ENCODE assay signal across 9 mouse cellular contexts in genomic region chr12:86212693-86213470, GRCm38 (mm10). TPM values are rescaled to one million over a fixed set of nuclear protein-coding genes. Genes with fewer than 3 reads are reported as not detected.
DNase-seq lines count a peak whose midpoint lies in the region; ATAC-seq and TF ChIP-seq lines count a peak whose summit lies in the region.
"Had no signal": no experiment of that assay in that cellular context is flagged by ENCODE, and none has a peak within 500 bp of the region (broad histone marks: within the 10 kb centered on the region; RNA-seq: fewer than 3 reads in every experiment).

No protein-coding gene starts in this region.

- TF ChIP-seq EP300 in MEL (IDR thresholded peaks at IDR 0.05; ENCODE audit: low read depth in 1 of 2, low read length in 2 of 2): no peak

- WGBS in kidney, embryonic 14.5 days: 41% methylated on average over 15 of the region's 15 CpGs
- WGBS in midbrain, postnatal 0 days: 23% methylated on average over 15 of the region's 15 CpGs

- no peak overlapping the region for H3K9ac ChIP-seq in kidney, embryonic 14.5 days (ENCODE audit: low read depth, low read length)
- H3K9ac ChIP-seq in MEL (ENCODE audit: control insufficient read depth, low read depth, low read length, poor library complexity, severe bottlenecking): no peak overlapping the region
- H3K9ac ChIP-seq in midbrain, postnatal 0 days (replicated peaks; ENCODE audit: low read length, poor library complexity, severe bottlenecking): no peak overlapping the region
- H3K9ac ChIP-seq: limb, embryonic 15.5 days had no signal

- H3K36me3 ChIP-seq in kidney, embryonic 14.5 days (ENCODE audit: control insufficient read depth, insufficient read depth, low read length): no peaks in the 10 kb centered on the region
- no peaks in the 10 kb centered on the region for H3K36me3 ChIP-seq in MEL (ENCODE audit: control insufficient read depth in 1 of 2, insufficient read depth in 2 of 2, low read length in 2 of 2)
- no peaks in the 10 kb centered on the region for H3K36me3 ChIP-seq in midbrain, postnatal 0 days (ENCODE audit: insufficient read depth, low read length)
- H3K36me3 ChIP-seq: limb, embryonic 15.5 days had no signal

- H3K4me1 ChIP-seq in kidney, embryonic 14.5 days (ENCODE audit: control insufficient read depth, insufficient read depth, low read length): peaks cover 6% of the 10 kb centered on the region; the same call in 1 of the 2 replicates
- H3K4me1 ChIP-seq in MEL (ENCODE audit: control insufficient read depth in 1 of 2, insufficient read depth in 2 of 2, low read length in 2 of 2): no peaks in the 10 kb centered on the region
- peaks cover 7% of the 10 kb centered on the region; the same call in 1 of the 2 replicates for H3K4me1 ChIP-seq in midbrain, postnatal 0 days (ENCODE audit: insufficient read depth, low read length)
- H3K4me1 ChIP-seq: limb, embryonic 15.5 days had no signal

- H3K4me3 ChIP-seq in kidney, embryonic 14.5 days (ENCODE audit: low read length): no peak overlapping the region
- no peak overlapping the region for H3K4me3 ChIP-seq in MEL (ENCODE audit: control insufficient read depth in 1 of 2, insufficient read depth in 1 of 2, low read depth in 2 of 2, low read length in 2 of 2)
- no peak overlapping the region for H3K4me3 ChIP-seq in midbrain, postnatal 0 days (ENCODE audit: low read depth, low read length)
- H3K4me3 ChIP-seq in left cerebral cortex, adult 2 months: no peak overlapping the region
- H3K4me3 ChIP-seq: limb, embryonic 15.5 days had no signal

- peak; percentile 61 for DNase-seq in kidney, adult 18-20 months
- DNase-seq in MEL (ENCODE audit: low read depth, low spot score): peak; percentile 64
- peak; percentile 42 to 85 for DNase-seq in kidney, postnatal 36 days
- DNase-seq in midbrain, postnatal 0 days (ENCODE audit: low spot score): peak; percentile 45
- no peak for DNase-seq in left cerebral cortex, adult 2 months (ENCODE audit: extremely low spot score in 1 of 2, low spot score in 2 of 2)
- no peak for DNase-seq in frontal cortex, postnatal 10 days (ENCODE audit: low spot score in 2 of 2)

- TF ChIP-seq CTCF in MEL (IDR thresholded peaks at IDR 0.05 in 2 of 3, conservative IDR thresholded peaks at IDR 0.05 in 1 of 3; ENCODE audit: control insufficient read depth in 1 of 3, insufficient read depth in 1 of 3, low read depth in 2 of 3, low read length in 3 of 3, poor library complexity in 1 of 3, severe bottlenecking in 1 of 3): no peak
- TF ChIP-seq CTCF in midbrain, postnatal 0 days (IDR thresholded peaks at IDR 0.05): no peak
- TF ChIP-seq CTCF in left cerebral cortex, adult 2 months (IDR thresholded peaks at IDR 0.05): no peak

- H3K9me3 ChIP-seq in kidney, embryonic 14.5 days (ENCODE audit: control insufficient read depth, low read length): no peaks in the 10 kb centered on the region
- no peaks in the 10 kb centered on the region for H3K9me3 ChIP-seq in MEL (replicated peaks; ENCODE audit: insufficient read depth, low read length)
- no peaks in the 10 kb centered on the region for H3K9me3 ChIP-seq in midbrain, postnatal 0 days (ENCODE audit: low read length)
- H3K9me3 ChIP-seq: limb, embryonic 15.5 days had no signal

- no peak for TF ChIP-seq POLR2A in MEL (IDR thresholded peaks at IDR 0.05; ENCODE audit: control insufficient read depth in 1 of 2, insufficient read depth in 1 of 2, low read depth in 1 of 2, low read length in 2 of 2, poor library complexity in 1 of 2)

- H3K4me2 ChIP-seq in kidney, embryonic 14.5 days (replicated peaks; ENCODE audit: low read depth, low read length): no peak overlapping the region
- H3K4me2 ChIP-seq in midbrain, postnatal 0 days (ENCODE audit: low read depth, low read length, poor library complexity, severe bottlenecking): no peak overlapping the region
- H3K4me2 ChIP-seq: limb, embryonic 15.5 days had no signal

- peaks cover 68% of the 10 kb centered on the region for H3K27me3 ChIP-seq in kidney, embryonic 14.5 days (ENCODE audit: control insufficient read depth, insufficient read depth, low read length)
- no peaks in the 10 kb centered on the region for H3K27me3 ChIP-seq in MEL (ENCODE audit: control insufficient read depth in 1 of 2, insufficient read depth in 2 of 2, low read length in 2 of 2)
- H3K27me3 ChIP-seq in midbrain, postnatal 0 days (ENCODE audit: insufficient read depth, low read length): peaks cover 12% of the 10 kb centered on the region

- TF ChIP-seq RAD21 in MEL (IDR thresholded peaks at IDR 0.05; ENCODE audit: low read depth, low read length): no peak

- intact Hi-C loops in left cerebral cortex, adult 2 months (cut with DNase I): no loop called here

- ATAC-seq in kidney, embryonic 14.5 days (ENCODE audit: low FRiP score, low TSS enrichment): no peak
- peak; percentile 73 for ATAC-seq in common myeloid progenitor, adult 5-6 weeks (replicated peaks; ENCODE audit: low read depth, poor library complexity, severe bottlenecking)
- ATAC-seq in midbrain, postnatal 0 days (ENCODE audit: low FRiP score): no peak

- H3K27ac ChIP-seq in kidney, embryonic 14.5 days (ENCODE audit: low read depth, low read length): no peak overlapping the region
- no peak overlapping the region for H3K27ac ChIP-seq in MEL (ENCODE audit: control insufficient read depth, low read depth, low read length)
- no peak overlapping the region for H3K27ac ChIP-seq in midbrain, postnatal 0 days (ENCODE audit: low read depth, low read length)
- H3K27ac ChIP-seq in left cerebral cortex, adult 2 months: no peak overlapping the region
- H3K27ac ChIP-seq: limb, embryonic 15.5 days had no signal

- H3K79me2 ChIP-seq in MEL (ENCODE audit: control insufficient read depth, insufficient read depth, low read length, poor library complexity): no peaks in the 10 kb centered on the region

TF ChIP-seq in MEL, 35 proteins besides CTCF, POLR2A, EP300 and RAD21:
- TF ChIP-seq MAFK (IDR thresholded peaks at IDR 0.05; ENCODE audit: borderline replicate concordance, low read depth, low read length): no peak

RNA-seq across cellular contexts. Expression of gene Gpatch2l, which starts 28.8 kb away (rescaled TPM):
- 6.5 and 14.9 TPM in 2 replicates for polyA plus RNA-seq in kidney, embryonic 14.5 days (2014; fragmentation: Nextera tagmentation; extraction: Ambion mirVana)
- total RNA-seq in MEL (2012; rRNA removed): 13.5 and 15.5 TPM in 2 replicates
- 10 to 100 TPM; 18.6 to 50.5 TPM for polyA plus RNA-seq in MEL (2012; ENCODE audit: insufficient read depth in 1 of 2, insufficient read length in 2 of 2, low read depth in 1 of 2, low replicate concordance in 2 of 2, missing spikeins in 1 of 2)
- 36.5 and 37.2 TPM in 2 replicates for total RNA-seq in common myeloid progenitor, adult 5-6 weeks (2017)
- total RNA-seq in midbrain, postnatal 0 days (2014; rRNA removed): 29.3 and 36.1 TPM in 2 replicates
- 21.0 and 23.7 TPM in 2 replicates for polyA plus RNA-seq in midbrain, postnatal 0 days (2015; fragmentation: Nextera tagmentation; extraction: Ambion mirVana)
- total RNA-seq in left cerebral cortex, adult 2 months (2021): 10 to 100 TPM; 37.3 to 37.9 TPM

Comparison
In these comparisons a context has a peak if more than half of its experiments do, and no peak if none do; other contexts are left out.
1. DNase-seq: peak in kidney, adult 18-20 months (single experiment), MEL (single experiment), kidney, postnatal 36 days (2 of 2) and midbrain, postnatal 0 days (single experiment); none in left cerebral cortex, adult 2 months (0 of 2) and frontal cortex, postnatal 10 days (0 of 2).